Mouse (Mus musculus) forebrain, postnatal 0 days (tissue): Measurements from ENCODE around the gene Slc17a7. TPM values are rescaled to one million over a fixed set of nuclear protein-coding genes. Genes with fewer than 3 reads are reported as not detected.
"Not testable (repeated sequence)": the region's sequence is repeated elsewhere in the genome, so short reads cannot be mapped to it uniquely, and the experiment has no call there.

Experiments used
- ATAC-seq: fragments of 200-750 bp; cut with Nextera tagmentation; 2 replicates; pipeline ENCODE4 v1.8.0; 2017; ENCODE audit warnings: mild to moderate bottlenecking, moderate library complexity
- DNase-seq: peaks from one replicate; pipeline ENCODE4 v3.0.0-alpha.2; 2015
- H3K27ac ChIP-seq: fragments of 300-500 bp; sonication (generic); 2 replicates; pipeline ENCODE4 v1.5.1; 2014; ENCODE audit warnings: low read depth, mild to moderate bottlenecking, antibody characterized with exemption, low read length, moderate library complexity, mixed read lengths
- H3K27me3 ChIP-seq: fragments of 300-500 bp; sonication (generic); 2 replicates; pipeline ENCODE4 v1.6.1; 2014; ENCODE audit warnings: mild to moderate bottlenecking, low read length, mixed read lengths; ENCODE audit not compliant: insufficient read depth
- H3K36me3 ChIP-seq: fragments of 300-500 bp; sonication (generic); 2 replicates; pipeline ENCODE4 v1.6.1; 2014; ENCODE audit warnings: mild to moderate bottlenecking, moderate library complexity; ENCODE audit not compliant: insufficient read depth
- H3K4me1 ChIP-seq: fragments of 300-500 bp; sonication (generic); 2 replicates; pipeline ENCODE4 v1.6.1; 2014; ENCODE audit warnings: antibody characterized with exemption; ENCODE audit not compliant: insufficient read depth
- H3K4me2 ChIP-seq: fragments of 300-500 bp; sonication (generic); 2 replicates; pipeline ENCODE4 v1.6.1; 2014; ENCODE audit warnings: low read depth, mild to moderate bottlenecking, moderate library complexity
- H3K4me3 ChIP-seq: fragments of 300-500 bp; sonication (generic); 2 replicates; pipeline ENCODE4 v1.5.1; 2014; ENCODE audit warnings: low read depth, low read length, mixed read lengths
- H3K9ac ChIP-seq: fragments of 300-500 bp; sonication (generic); 2 replicates; pipeline ENCODE4 v1.6.1; 2014; ENCODE audit warnings: mild to moderate bottlenecking
- H3K9me3 ChIP-seq: fragments of 300-500 bp; sonication (generic); 2 replicates; pipeline ENCODE4 v1.6.1; 2016; ENCODE audit warnings: low read length
- CTCF ChIP-seq: sonication (generic); IDR thresholded peaks from 2 replicates; pipeline ENCODE4 v1.5.1; 2016; ENCODE audit warnings: antibody characterized with exemption, control low read depth, low read depth
- WGBS: fragments of 180-500 bp; shearing (Covaris S2); extraction: QIAGEN DNeasy Blood & Tissue Kit; methylation state at CpG from one replicate; pipeline ENCODE4 v1.1.7; 2014; 5-methylcytosine and 5-hydroxymethylcytosine counted together
- polyA plus RNA-seq: library from polyadenylated mRNA; unstranded; fragments of >200 nt; fragmentation: Nextera tagmentation; extraction: Ambion mirVana; gene quantifications from 2 replicates; pipeline ENCODE4 v1.2.1, GENCODE M21; 2015
- total RNA-seq: library from RNA; depleted of rRNA; stranded (reverse); fragments of >200 nt; gene quantifications from 2 replicates; pipeline ENCODE4 v1.2.3, GENCODE M21; 2014

Slc17a7 gene
- total and polyA plus RNA-seq, 2 experiments from 2014 or later, result 47.6 to 87.5 TPM

DNA sequence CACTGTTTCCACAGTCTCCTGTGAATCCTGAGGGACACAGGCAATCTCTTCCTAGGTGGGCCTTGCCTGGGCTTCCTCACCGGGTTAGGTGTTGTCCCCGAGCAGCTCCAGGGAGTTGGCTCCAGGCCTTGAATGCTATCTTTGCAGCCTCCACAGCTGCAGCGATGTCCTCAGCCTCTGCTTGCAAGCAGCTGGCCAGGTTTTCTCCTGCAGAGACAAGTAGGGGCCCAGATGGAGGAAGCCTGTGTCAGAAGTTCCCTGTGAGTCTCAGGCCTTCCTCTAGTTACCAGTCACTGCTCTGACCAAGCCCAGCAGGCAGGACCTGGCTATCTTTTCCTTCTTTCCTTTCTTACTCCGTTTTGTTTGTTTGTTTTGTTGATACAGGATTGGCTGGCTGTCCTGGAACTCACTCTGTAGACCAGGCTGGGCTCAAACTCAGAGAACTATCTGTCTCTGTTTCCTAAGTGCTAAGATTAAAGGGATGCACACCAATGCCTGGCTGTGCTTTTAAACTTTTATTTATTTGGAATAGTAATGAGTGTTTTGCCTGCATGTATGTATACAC is 15.1 kb upstream of the Slc17a7 start:
- Histone ChIP-seq H3K36me3 (0 out of 2 replicates have a peak, but pooled peaks cover 4% of the 10 kb centered on the region), H3K4me1 (peaks cover 3% of the 10 kb centered on the region; the same call in 1 of the 2 replicates), H3K27me3 (no peaks in the 10 kb centered on the region), H3K9me3 (no peaks in the 10 kb centered on the region), H3K27ac (no peak overlapping the region), H3K4me3 (no peak overlapping the region), H3K4me2 (no peak overlapping the region), H3K9ac (no peak overlapping the region; the same call in 1 of the 2 replicates)
- TF ChIP-seq CTCF, result no peak
- no peak for DNase-seq
- no peak for ATAC-seq
- 67% methylated on average over 4 of the region's 4 CpGs for WGBS

DNA sequence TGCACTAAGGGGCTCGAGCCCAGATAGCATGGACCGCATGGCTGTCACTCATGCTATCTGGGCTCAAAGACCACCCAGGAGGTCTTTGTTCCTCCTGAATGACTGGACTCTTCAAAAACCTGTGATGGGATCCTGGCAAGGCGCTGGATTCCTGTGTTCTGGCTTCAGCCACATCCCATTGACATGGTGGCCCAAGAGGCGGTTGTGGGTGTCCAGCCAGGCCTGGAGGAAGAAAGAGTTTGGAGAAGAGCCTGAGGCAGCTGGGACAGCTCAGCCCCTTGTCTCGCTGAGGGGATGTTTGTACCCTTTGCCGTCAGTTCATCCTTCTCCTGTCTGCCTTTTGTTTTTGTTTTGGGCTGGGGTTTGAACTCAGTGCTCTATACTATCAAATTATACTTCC is 14.2 kb upstream of the Slc17a7 start:
- DNase-seq, result no peak
- Histone ChIP-seq H3K4me1 (peaks cover 5% of the 10 kb centered on the region; the same call in 1 of the 2 replicates), H3K9ac (no peak overlapping the region), H3K27ac (no peak overlapping the region), H3K9me3 (no peaks in the 10 kb centered on the region), H3K36me3 (no peaks in the 10 kb centered on the region), H3K27me3 (no peaks in the 10 kb centered on the region), H3K4me2 (no peak overlapping the region), H3K4me3 (no peak overlapping the region)
- no peak for ATAC-seq
- no peak for TF ChIP-seq CTCF
- WGBS, result 31% methylated on average over 6 of the region's 6 CpGs

GRCm38 (mm10) chr7:45150321-45150720 is 13.4 kb upstream of the Slc17a7 start:
- Histone ChIP-seq H3K27me3 (no peaks in the 10 kb centered on the region), H3K4me3 (no peak overlapping the region), H3K27ac (no peak overlapping the region), H3K9me3 (no peaks in the 10 kb centered on the region), H3K4me1 (peaks cover 11% of the 10 kb centered on the region; the same call in 1 of the 2 replicates), H3K9ac (no peak overlapping the region), H3K36me3 (no peaks in the 10 kb centered on the region), H3K4me2 (no peak overlapping the region)
- DNase-seq, result no peak
- no peak for ATAC-seq
- WGBS, result 72% methylated on average over 4 of the region's 4 CpGs
- no peak for TF ChIP-seq CTCF

DNA sequence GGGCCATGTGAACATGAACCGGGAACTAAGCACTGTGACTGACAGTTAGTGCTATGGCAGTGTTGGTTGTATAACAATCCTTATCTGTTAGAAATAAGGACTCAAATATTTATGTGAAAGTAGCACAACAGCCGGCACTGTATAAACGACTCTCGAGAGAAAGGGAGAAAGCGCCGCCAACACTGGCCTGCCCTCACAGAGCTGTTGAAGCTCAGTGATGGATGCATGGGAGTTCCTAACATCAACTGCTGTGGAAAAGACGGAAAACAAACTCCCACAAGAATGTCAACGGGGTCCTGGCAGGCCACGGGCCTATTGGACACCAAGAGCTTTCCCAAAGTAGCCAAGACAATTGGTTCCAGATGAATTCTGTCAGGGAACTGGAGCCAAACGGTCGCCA is 12.4 kb upstream of the Slc17a7 start:
- H3K4me1 ChIP-seq, result peaks cover 13% of the 10 kb centered on the region; the same call in 1 of the 2 replicates
- H3K27me3 ChIP-seq, result no peaks in the 10 kb centered on the region
- no peaks in the 10 kb centered on the region for H3K36me3 ChIP-seq
- no peak overlapping the region for H3K4me3 ChIP-seq
- TF ChIP-seq CTCF, result no peak
- no peak for DNase-seq
- no peak overlapping the region for H3K4me2 ChIP-seq
- H3K27ac ChIP-seq, result peak overlapping the region; percentile 1; the same call in 1 of the 2 replicates
- no peaks in the 10 kb centered on the region for H3K9me3 ChIP-seq
- WGBS, result 28% methylated on average over 11 of the region's 11 CpGs
- no peak for ATAC-seq
- H3K9ac ChIP-seq, result no peak overlapping the region

GRCm38 (mm10) chr7:45153052-45153451 is 10.7 kb upstream of the Slc17a7 start:
- H3K9ac ChIP-seq, H3K27ac ChIP-seq, H3K9me3 ChIP-seq, DNase-seq, H3K4me3 ChIP-seq, H3K4me2 ChIP-seq, H3K27me3 ChIP-seq, ATAC-seq, H3K36me3 ChIP-seq: not testable (repeated sequence)
- peaks cover 13% of the 10 kb centered on the region; the same call in 1 of the 2 replicates for H3K4me1 ChIP-seq
- WGBS, result 94% methylated on average over 2 of the region's 2 CpGs

- whole genome bisulfite sequencing, result 2% methylated on average over 5 of the region's 5 CpGs
- no peaks in the 10 kb centered on the region for H3K9me3 ChIP-seq
- peaks cover 7% of the 10 kb centered on the region; the same call in 1 of the 2 replicates for H3K36me3 ChIP-seq
- H3K4me3 ChIP-seq, result peak overlapping the region; percentile 73
- H3K27me3 ChIP-seq, result no peaks in the 10 kb centered on the region
- TF ChIP-seq CTCF, result no peak
- peak overlapping the region; percentile 82 for H3K9ac ChIP-seq
- H3K4me1 ChIP-seq, result peaks cover 13% of the 10 kb centered on the region; the same call in 1 of the 2 replicates
- no peak for DNase-seq
- peak overlapping the region; percentile 78 for H3K4me2 ChIP-seq
- ATAC-seq, result no peak
- H3K27ac ChIP-seq, result peak overlapping the region; percentile 95
These were observed 10.2 kb upstream of the Slc17a7 start for GRCm38 (mm10) chr7:45153586-45153985.

DNA sequence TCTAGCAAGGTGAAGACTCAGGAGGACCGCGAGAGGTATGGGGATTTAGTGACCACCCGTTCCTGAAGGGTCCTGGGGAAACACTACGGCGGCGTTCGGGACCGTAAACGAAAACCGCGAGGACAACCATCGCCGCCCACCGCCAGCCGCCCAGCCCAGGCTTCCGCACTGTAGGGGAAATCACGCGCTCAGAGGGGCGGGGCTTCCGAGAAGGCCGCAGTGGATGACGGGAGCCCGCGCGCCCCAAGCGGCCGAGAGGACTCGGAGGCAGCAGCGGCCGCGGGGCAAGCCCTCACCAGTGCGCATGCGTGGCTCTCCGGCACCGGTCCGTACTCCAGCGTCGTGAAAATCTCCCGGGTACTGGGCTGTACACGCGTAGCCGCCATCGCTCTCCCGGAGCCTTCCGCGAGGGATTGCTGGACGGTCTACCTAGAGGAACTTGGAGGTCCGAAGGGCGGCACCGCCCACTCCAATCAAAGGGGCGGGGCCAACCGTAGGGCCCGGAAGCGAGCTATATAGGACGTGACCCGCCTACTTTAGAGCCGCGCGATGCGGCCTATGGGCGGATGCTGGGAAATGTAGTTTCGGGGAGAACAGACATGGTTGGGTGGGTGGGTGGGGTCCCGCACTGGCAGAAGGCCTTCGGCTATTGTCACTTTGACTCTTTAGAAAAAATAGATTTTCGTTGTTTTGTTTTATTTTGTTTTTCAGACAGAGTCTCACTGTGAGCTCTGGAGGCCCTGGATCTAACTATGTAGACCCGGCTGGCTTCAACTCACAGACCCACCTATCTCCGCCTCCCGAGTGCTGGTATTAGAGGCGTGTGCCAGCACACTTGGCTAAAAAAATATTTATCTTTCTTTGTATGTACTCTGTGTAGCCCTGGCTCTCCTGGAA is 9.4 kb upstream of the Slc17a7 start, which contains the start of the genes Pih1d1 and Aldh16a1:
Gene Pih1d1, plus strand, starts transcription at position 208 of the 897 bp plus-strand sequence.
Gene Aldh16a1, minus strand, starts transcription at position 489 of the 897 bp plus-strand sequence.
- Histone ChIP-seq H3K27me3 (no peaks in the 10 kb centered on the region), H3K4me1 (peaks cover 13% of the 10 kb centered on the region; the same call in 1 of the 2 replicates), H3K36me3 (peaks cover 14% of the 10 kb centered on the region; the same call in 1 of the 2 replicates), H3K27ac (peak within 1 kb of the TSS; percentile 95), H3K9me3 (no peaks in the 10 kb centered on the region), H3K4me2 (peak within 1 kb of the TSS; percentile 78), H3K9ac (peak within 1 kb of the TSS; percentile 82), H3K4me3 (peak within 1 kb of the TSS; percentile 73)
- ATAC-seq (peak; percentile 97), DNase-seq (peak; percentile 99)
- WGBS, result 4% methylated on average over 69 of the region's 69 CpGs
- peak; percentile 79 for TF ChIP-seq CTCF
